Mouse (Mus musculus) MEL (cell line): ENCODE data around the gene Gzmb. TPM values are rescaled to one million over a fixed set of nuclear protein-coding genes. Genes with fewer than 3 reads are reported as not detected.
"Not testable (repeated sequence)": the region's sequence is repeated elsewhere in the genome, so short reads cannot be mapped to it uniquely, and the experiment has no call there.

Source experiments
- DNase-seq: peaks from one replicate; pipeline ENCODE4 v3.0.0; 2011; ENCODE audit warnings: low read depth, low spot score
- H3K27ac ChIP-seq: 2 replicates; pipeline ENCODE4 v1.5.1; 2012; ENCODE audit warnings: low read depth, mild to moderate bottlenecking, control low read depth, low read length, moderate library complexity; ENCODE audit not compliant: control insufficient read depth
- H3K27me3 ChIP-seq, 2 experiments: fragments of 150-350 bp in 1 of 2; sonication (generic) in 1 of 2; 2 replicates each; pipeline ENCODE4 v1.6.1; 2012; ENCODE audit warnings: low read length in 2 of 2, mild to moderate bottlenecking in 2 of 2, improper control_type of control experiment in 1 of 2, moderate library complexity in 1 of 2; ENCODE audit not compliant: insufficient read depth in 2 of 2, control insufficient read depth in 1 of 2
- H3K36me3 ChIP-seq, 2 experiments: 2 replicates each; pipeline ENCODE4 v1.6.1; 2012 to 2014; ENCODE audit warnings: low read length in 2 of 2, improper control_type of control experiment in 1 of 2, inconsistent platforms in 1 of 2, mild to moderate bottlenecking in 1 of 2; ENCODE audit not compliant: insufficient read depth in 2 of 2, control insufficient read depth in 1 of 2
- H3K4me1 ChIP-seq, 2 experiments: fragments of 150-350 bp in 1 of 2; sonication (generic) in 1 of 2; 2 replicates each; pipeline ENCODE4 v1.6.1; 2012; ENCODE audit warnings: low read length in 2 of 2, improper control_type of control experiment in 1 of 2, mild to moderate bottlenecking in 1 of 2; ENCODE audit not compliant: insufficient read depth in 2 of 2, control insufficient read depth in 1 of 2
- H3K4me3 ChIP-seq, 2 experiments: fragments of 150-350 bp in 1 of 2; sonication (generic) in 1 of 2; 2 replicates each; pipeline ENCODE4 v1.5.1; 2012; ENCODE audit warnings: low read depth in 2 of 2, low read length in 2 of 2, mild to moderate bottlenecking in 2 of 2, moderate library complexity in 2 of 2, control low read depth in 1 of 2, improper control_type of control experiment in 1 of 2; ENCODE audit not compliant: control insufficient read depth in 1 of 2, insufficient read depth in 1 of 2
- H3K79me2 ChIP-seq: 2 replicates; pipeline ENCODE4 v1.6.1; 2012; ENCODE audit warnings: mild to moderate bottlenecking, low read length, moderate library complexity; ENCODE audit not compliant: control insufficient read depth, poor library complexity, insufficient read depth
- H3K9ac ChIP-seq: 2 replicates; pipeline ENCODE4 v1.6.1; 2012; ENCODE audit warnings: low read depth, mild to moderate bottlenecking, control low read depth, low read length, moderate library complexity; ENCODE audit not compliant: control insufficient read depth, poor library complexity, severe bottlenecking
- H3K9me3 ChIP-seq: fragments of 150-350 bp; sonication (generic); replicated peaks from 2 replicates; pipeline ENCODE4 v1.6.1; 2012; ENCODE audit warnings: mild to moderate bottlenecking, low read length, improper control_type of control experiment, moderate library complexity; ENCODE audit not compliant: insufficient read depth
- E2F4 ChIP-seq: IDR thresholded peaks from 2 replicates; pipeline ENCODE4 v1.6.1; 2011; ENCODE audit warnings: low read depth, low read length, improper control_type of control experiment, borderline replicate concordance
- ELF1 ChIP-seq: IDR thresholded peaks from 2 replicates; pipeline ENCODE4 v1.6.1; 2014; ENCODE audit warnings: low read depth, mild to moderate bottlenecking, inconsistent platforms, low read length, improper control_type of control experiment, moderate library complexity
- ETS1 ChIP-seq: IDR thresholded peaks from 2 replicates; pipeline ENCODE4 v1.6.1; 2012; ENCODE audit warnings: low read depth, mild to moderate bottlenecking, inconsistent platforms, low read length, improper control_type of control experiment, moderate library complexity
- GABPA ChIP-seq: IDR thresholded peaks from 2 replicates; pipeline ENCODE4 v1.6.1; 2012; ENCODE audit warnings: low read depth, mild to moderate bottlenecking, inconsistent platforms, low read length, improper control_type of control experiment, moderate library complexity
- GATA1 ChIP-seq: IDR thresholded peaks from 2 replicates; pipeline ENCODE4 v1.6.1; 2011; ENCODE audit warnings: low read depth, low read length, improper control_type of control experiment
- HCFC1 ChIP-seq: IDR thresholded peaks from 2 replicates; pipeline ENCODE4 v1.6.1; 2012; ENCODE audit warnings: low read depth, mild to moderate bottlenecking, inconsistent platforms, low read length, improper control_type of control experiment, moderate library complexity
- KAT2A ChIP-seq: conservative IDR thresholded peaks from 2 replicates; pipeline ENCODE4 v1.6.1; 2012; ENCODE audit warnings: low read depth, low read length, improper control_type of control experiment, inconsistent platforms
- MAFK ChIP-seq: IDR thresholded peaks from 2 replicates; pipeline ENCODE4 v1.6.1; 2011; ENCODE audit warnings: low read depth, mild to moderate bottlenecking, low read length, improper control_type of control experiment, borderline replicate concordance
- MAZ ChIP-seq: IDR thresholded peaks from 2 replicates; pipeline ENCODE4 v1.6.1; 2012; ENCODE audit warnings: low read depth, mild to moderate bottlenecking, inconsistent platforms, low read length, improper control_type of control experiment
- MXI1 ChIP-seq: IDR thresholded peaks from 2 replicates; pipeline ENCODE4 v1.6.1; 2011; ENCODE audit warnings: mild to moderate bottlenecking, low read depth, low read length, improper control_type of control experiment
- POLR2AphosphoS2 ChIP-seq: IDR thresholded peaks from 2 replicates; pipeline ENCODE4 v1.6.1; 2011; ENCODE audit warnings: low read length, improper control_type of control experiment
- RCOR1 ChIP-seq: IDR thresholded peaks from 2 replicates; pipeline ENCODE4 v1.6.1; 2012; ENCODE audit warnings: low read depth, mild to moderate bottlenecking, inconsistent platforms, low read length, improper control_type of control experiment
- SIN3A ChIP-seq: IDR thresholded peaks from 2 replicates; pipeline ENCODE4 v1.6.1; 2012; ENCODE audit warnings: low read length, improper control_type of control experiment, inconsistent platforms
- SMC3 ChIP-seq: IDR thresholded peaks from 2 replicates; pipeline ENCODE4 v1.6.1; 2011; ENCODE audit warnings: low read depth, low read length, improper control_type of control experiment
- TAL1 ChIP-seq: IDR thresholded peaks from 2 replicates; pipeline ENCODE4 v1.6.1; 2012; ENCODE audit warnings: mild to moderate bottlenecking, inconsistent platforms, low read length, moderate library complexity, mixed read lengths
- TCF12 ChIP-seq: IDR thresholded peaks from 2 replicates; pipeline ENCODE4 v1.6.1; 2014; ENCODE audit warnings: low read depth, mild to moderate bottlenecking, inconsistent platforms, low read length, improper control_type of control experiment, moderate library complexity
- USF2 ChIP-seq, 2 experiments: IDR thresholded peaks; 2 replicates each; pipeline ENCODE4 v1.6.1; 2011 to 2012; ENCODE audit warnings: improper control_type of control experiment in 2 of 2, low read length in 2 of 2, borderline replicate concordance in 1 of 2, inconsistent platforms in 1 of 2, low read depth in 1 of 2, mild to moderate bottlenecking in 1 of 2; ENCODE audit not compliant: insufficient read depth in 1 of 2
- ZC3H11A ChIP-seq: IDR thresholded peaks from 2 replicates; pipeline ENCODE4 v1.6.1; 2012; ENCODE audit warnings: low read depth, mild to moderate bottlenecking, inconsistent platforms, low read length, improper control_type of control experiment
- ZKSCAN1 ChIP-seq: IDR thresholded peaks from 2 replicates; pipeline ENCODE4 v1.6.1; 2012; ENCODE audit warnings: low read depth, mild to moderate bottlenecking, inconsistent platforms, low read length, improper control_type of control experiment, moderate library complexity
- ZMIZ1 ChIP-seq: IDR thresholded peaks from 2 replicates; pipeline ENCODE4 v1.6.1; 2012; ENCODE audit warnings: low read depth, mild to moderate bottlenecking, inconsistent platforms, low read length, improper control_type of control experiment, moderate library complexity
- polyA plus RNA-seq, 2 experiments: library from polyadenylated mRNA; stranded (reverse) in 1 of 2; unstranded in 1 of 2; fragments of >175 nt in 1 of 2; fragments of >200 nt in 1 of 2; gene quantifications; 2 replicates each; pipeline versions ENCODE4 v1.2.1 to v1.2.4; 2012; ENCODE audit warnings: low replicate concordance in 2 of 2, low read depth in 1 of 2; ENCODE audit not compliant: insufficient read length in 2 of 2, insufficient read depth in 1 of 2, missing spikeins in 1 of 2
- total RNA-seq: library from RNA; depleted of rRNA; stranded (reverse); fragments of 300-350 nt; gene quantifications from 2 replicates; pipeline ENCODE4 v1.2.3, GENCODE M21; 2012

The Gzmb gene
- total and polyA plus RNA-seq, 3 experiments = 0.64 to 1.4 TPM; not detected in 1

DNA sequence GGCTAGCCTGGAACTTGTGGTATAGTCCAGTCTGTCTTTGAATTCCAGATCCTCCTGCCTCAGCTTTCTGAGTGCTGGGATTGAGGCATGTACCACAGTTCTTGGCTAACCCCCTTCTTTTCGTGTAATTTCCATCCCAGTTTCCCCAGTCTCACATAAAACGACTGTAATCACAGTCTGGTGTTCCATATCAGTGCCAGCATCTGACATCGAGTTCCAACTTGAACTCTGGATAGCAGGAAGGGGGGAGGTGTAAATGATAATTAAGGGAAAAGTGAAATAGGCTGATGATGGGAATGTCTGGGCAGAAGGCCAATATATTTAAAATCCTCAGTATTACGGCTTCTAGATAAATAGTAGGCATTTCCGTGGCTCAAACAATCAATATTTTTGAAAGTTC, 19.0 kb upstream of the Gzmb start:
- H3K79me2 ChIP-seq = no peaks in the 10 kb centered on the region
- TF ChIP-seq USF2 (IDR thresholded peaks at IDR 0.05; ENCODE audit: borderline replicate concordance in 1 of 2, insufficient read depth in 1 of 2, low read depth in 1 of 2, low read length in 2 of 2) (no peak), TAL1 (no peak), ZC3H11A (no peak), MXI1 (no peak), GATA1 (no peak), ETS1 (no peak), MAZ (no peak)
- TF ChIP-seq, all 39 proteins: peak for 0
- no peak for DNase-seq
- H3K27me3 ChIP-seq = peaks cover 5 to 13% of the 10 kb centered on the region in 2 experiments
- no peak overlapping the region for H3K27ac ChIP-seq
- no peaks in the 10 kb centered on the region for H3K9me3 ChIP-seq
- H3K36me3 ChIP-seq = no peaks in the 10 kb centered on the region
- H3K4me1 ChIP-seq = no peaks in the 10 kb centered on the region
- no peak overlapping the region for H3K4me3 ChIP-seq
- no peak overlapping the region for H3K9ac ChIP-seq

GRCm38 (mm10) chr14:56278691-56279090, 16.6 kb upstream of the Gzmb start:
- not testable (repeated sequence) for H3K27ac ChIP-seq, DNase-seq, H3K4me3 ChIP-seq, H3K9me3 ChIP-seq, H3K9ac ChIP-seq, H3K4me1 ChIP-seq, H3K36me3 ChIP-seq, H3K79me2 ChIP-seq
- H3K27me3 ChIP-seq = peaks cover 5 to 13% of the 10 kb centered on the region in 2 experiments

DNA sequence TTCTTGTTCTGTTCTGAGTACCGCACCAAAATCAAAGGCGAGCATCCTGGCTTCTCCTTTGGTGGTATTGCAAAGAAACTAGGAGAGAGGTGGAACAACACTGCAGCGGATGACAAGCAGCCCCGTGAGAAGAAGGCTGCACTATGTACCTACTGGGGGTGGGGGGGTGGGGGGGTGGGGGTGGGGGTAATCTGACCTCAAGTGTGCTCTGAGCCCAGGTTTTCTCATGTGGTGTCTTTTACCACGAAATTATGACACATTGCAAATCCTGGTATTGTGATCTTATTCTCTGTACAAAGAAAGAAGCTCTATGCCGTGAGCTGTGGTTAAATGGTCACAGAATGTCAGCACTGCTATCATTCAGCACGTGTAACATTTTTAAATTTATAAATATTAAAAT, 14.0 kb upstream of the Gzmb start:
- H3K4me1 ChIP-seq, H3K36me3 ChIP-seq: not testable (repeated sequence)
- H3K27me3 ChIP-seq = peaks cover 5 to 11% of the 10 kb centered on the region in 2 experiments

GRCm38 (mm10) chr14:56266109-56266508, 4.0 kb upstream of the Gzmb start:
- peak; percentile 56 for DNase-seq
- H3K9ac ChIP-seq = no peak overlapping the region
- peaks cover 7 to 18% of the 10 kb centered on the region in 2 experiments; a peak in 3 of 4 replicates for H3K4me1 ChIP-seq
- peak overlapping the region; percentile 63 for H3K27ac ChIP-seq
- no peak overlapping the region for H3K4me3 ChIP-seq
- H3K27me3 ChIP-seq = no peaks in the 10 kb centered on the region
- peaks cover 0 to 16% of the 10 kb centered on the region in 2 experiments; a peak in 2 of 4 replicates for H3K36me3 ChIP-seq
- H3K79me2 ChIP-seq = no peaks in the 10 kb centered on the region
- no peaks in the 10 kb centered on the region for H3K9me3 ChIP-seq
- TF ChIP-seq TCF12 (peak; percentile 87), POLR2AphosphoS2 (no peak), ELF1 (no peak), ZMIZ1 (no peak), HCFC1 (no peak), SMC3 (no peak), MAFK (peak; percentile 54; the same call in 1 of the 2 replicates), GABPA (peak; percentile 68; the same call in 1 of the 2 replicates), RCOR1 (peak; percentile 92), MXI1 (no peak), E2F4 (no peak), KAT2A (no peak), ZKSCAN1 (no peak), TAL1 (no peak), ETS1 (peak; percentile 86), USF2 (IDR thresholded peaks at IDR 0.05; ENCODE audit: borderline replicate concordance in 1 of 2, insufficient read depth in 1 of 2, low read depth in 1 of 2, low read length in 2 of 2) (no peak), SIN3A (peak; percentile 71; the same call in 1 of the 2 replicates)

More for the DNA sequence above, 14.0 kb upstream of the Gzmb start:
- not testable (repeated sequence) for DNase-seq, H3K9me3 ChIP-seq, H3K79me2 ChIP-seq, H3K9ac ChIP-seq, H3K27ac ChIP-seq, H3K4me3 ChIP-seq
